Mouse (Mus musculus): ENCODE data around the gene Tnni1. TPM values are rescaled to one million over a fixed set of nuclear protein-coding genes. Genes with fewer than 3 reads are reported as not detected.

Gene Tnni1
- polyA plus RNA-seq, 1 experiment from 2014 or later: 4,133 TPM

GRCm38 (mm10) chr1:135788708-135789107 is 9.5 kb downstream of the Tnni1 start:
- peak overlapping the region; percentile 44 for H3K4me2 ChIP-seq
- H3K27ac ChIP-seq: peak overlapping the region; percentile 35; the same call in 1 of the 2 replicates
- no peak for ATAC-seq (replicated peaks; ENCODE audit: insufficient number of reproducible peaks, insufficient read depth, low FRiP score, low read depth)
- 0 out of 2 replicates have a peak overlapping the region, but pooled peaks have one; percentile 2 for H3K4me3 ChIP-seq
- H3K36me3 ChIP-seq: no peaks in the 10 kb centered on the region
- H3K27me3 ChIP-seq: no peaks in the 10 kb centered on the region
- WGBS: 12% methylated on average over 10 of the region's 10 CpGs
- H3K9me3 ChIP-seq (replicated peaks): no peaks in the 10 kb centered on the region
- no peak overlapping the region for H3K9ac ChIP-seq
- H3K4me1 ChIP-seq (replicated peaks): peaks cover 29% of the 10 kb centered on the region

DNA sequence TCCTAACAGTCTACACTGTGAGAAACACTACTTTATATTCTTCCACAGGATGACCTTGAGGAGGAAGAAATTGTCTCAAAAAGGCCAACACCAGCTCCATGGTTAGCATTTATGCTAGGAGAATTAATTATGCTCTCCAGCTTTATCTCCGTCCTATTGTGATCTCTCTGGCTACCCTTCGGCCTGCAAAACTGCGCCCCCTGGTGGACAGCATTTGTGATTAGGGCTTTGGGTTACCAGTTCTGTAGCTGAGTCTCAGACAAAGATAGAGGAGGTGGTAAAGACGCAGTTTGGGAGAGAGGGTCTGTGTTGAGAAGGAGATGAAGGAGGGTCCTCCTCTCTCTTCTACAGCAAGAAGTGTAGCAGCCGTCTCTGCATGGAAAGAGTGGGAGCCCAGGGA is 10.6 kb downstream of the Tnni1 start:
- ATAC-seq (replicated peaks; ENCODE audit: insufficient number of reproducible peaks, insufficient read depth, low FRiP score, low read depth): no peak
- Histone ChIP-seq H3K36me3 (no peaks in the 10 kb centered on the region), H3K9me3 (replicated peaks) (no peaks in the 10 kb centered on the region), H3K4me2 (no peak overlapping the region), H3K27me3 (no peaks in the 10 kb centered on the region), H3K27ac (no peak overlapping the region), H3K9ac (no peak overlapping the region), H3K4me3 (no peak overlapping the region), H3K4me1 (replicated peaks) (peaks cover 40% of the 10 kb centered on the region)
- whole genome bisulfite sequencing: 11% methylated on average over 5 of the region's 5 CpGs

DNA sequence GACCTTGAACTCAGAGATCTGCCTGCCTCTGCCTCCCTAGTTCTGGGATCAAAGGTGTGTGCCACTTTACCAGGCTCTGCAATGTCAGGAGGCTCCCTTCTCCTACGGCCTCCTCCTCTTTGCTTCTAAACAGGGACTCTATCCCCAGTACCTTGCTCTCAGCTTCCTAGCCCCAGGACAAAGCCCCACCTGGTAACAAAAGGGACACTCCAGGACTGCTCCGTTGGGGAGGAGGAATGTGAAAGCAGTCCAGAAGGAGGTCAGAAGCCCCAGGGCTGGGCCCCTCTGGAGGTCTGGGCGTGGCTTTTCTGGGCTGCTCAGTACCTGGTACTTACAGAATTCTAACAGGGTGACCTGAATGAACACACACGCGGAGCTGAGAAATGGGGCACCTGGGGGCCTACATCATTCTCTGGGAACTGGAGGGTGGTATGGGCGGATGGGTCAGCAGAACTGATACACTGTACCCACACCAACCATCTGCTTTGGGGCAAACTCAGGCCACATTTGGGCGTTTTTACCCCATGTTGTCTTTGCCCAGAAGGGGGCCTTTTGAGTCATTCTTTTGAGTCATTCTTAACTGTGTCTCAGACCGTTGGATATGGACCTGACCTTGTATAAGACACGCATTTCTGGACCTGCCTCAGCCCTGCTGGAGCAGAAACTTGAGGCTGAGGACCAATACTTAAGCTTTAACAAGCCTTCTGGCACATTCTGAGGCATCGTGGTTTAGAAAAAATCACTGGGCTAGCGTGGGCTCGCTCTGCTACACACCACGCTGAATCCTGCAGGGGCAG is 13.1 kb downstream of the Tnni1 start:
- H3K36me3 ChIP-seq: no peaks in the 10 kb centered on the region
- no peak overlapping the region for H3K27ac ChIP-seq
- no peak overlapping the region for H3K4me2 ChIP-seq
- no peaks in the 10 kb centered on the region for H3K27me3 ChIP-seq
- no peak overlapping the region for H3K4me3 ChIP-seq
- no peaks in the 10 kb centered on the region for H3K9me3 ChIP-seq (replicated peaks)
- WGBS: 73% methylated on average over 13 of the region's 13 CpGs
- no peak for ATAC-seq (replicated peaks; ENCODE audit: insufficient number of reproducible peaks, insufficient read depth, low FRiP score, low read depth)
- no peak overlapping the region for H3K9ac ChIP-seq
- peaks cover 65% of the 10 kb centered on the region for H3K4me1 ChIP-seq (replicated peaks)

- Histone ChIP-seq H3K27me3 (no peaks in the 10 kb centered on the region), H3K4me1 (replicated peaks) (peaks cover 67% of the 10 kb centered on the region), H3K4me2 (peak overlapping the region; percentile 66), H3K9me3 (replicated peaks) (no peaks in the 10 kb centered on the region), H3K36me3 (no peaks in the 10 kb centered on the region), H3K4me3 (peak overlapping the region; percentile 36), H3K27ac (peak overlapping the region; percentile 90), H3K9ac (peak overlapping the region; percentile 56)
- WGBS: 20% methylated on average over 27 of the region's 27 CpGs
- ATAC-seq (replicated peaks; ENCODE audit: insufficient number of reproducible peaks, insufficient read depth, low FRiP score, low read depth): peak; percentile 29
Observed at GRCm38 (mm10) chr1:135793370-135794215, 14.4 kb downstream of the Tnni1 start.

- ATAC-seq (replicated peaks; ENCODE audit: insufficient number of reproducible peaks, insufficient read depth, low FRiP score, low read depth): peak; percentile 76
- H3K27me3 ChIP-seq: no peaks in the 10 kb centered on the region
- H3K4me1 ChIP-seq (replicated peaks): peaks cover 69% of the 10 kb centered on the region
- peak overlapping the region; percentile 66 for H3K4me2 ChIP-seq
- H3K36me3 ChIP-seq: no peaks in the 10 kb centered on the region
- H3K9me3 ChIP-seq (replicated peaks): no peaks in the 10 kb centered on the region
- H3K27ac ChIP-seq: peak overlapping the region; percentile 90
- peak overlapping the region; percentile 56 for H3K9ac ChIP-seq
- 12% methylated on average over 20 of the region's 20 CpGs for WGBS
- peak overlapping the region; percentile 36 for H3K4me3 ChIP-seq
Observed at GRCm38 (mm10) chr1:135794216-135795134, 15.2 kb downstream of the Tnni1 start.

DNA sequence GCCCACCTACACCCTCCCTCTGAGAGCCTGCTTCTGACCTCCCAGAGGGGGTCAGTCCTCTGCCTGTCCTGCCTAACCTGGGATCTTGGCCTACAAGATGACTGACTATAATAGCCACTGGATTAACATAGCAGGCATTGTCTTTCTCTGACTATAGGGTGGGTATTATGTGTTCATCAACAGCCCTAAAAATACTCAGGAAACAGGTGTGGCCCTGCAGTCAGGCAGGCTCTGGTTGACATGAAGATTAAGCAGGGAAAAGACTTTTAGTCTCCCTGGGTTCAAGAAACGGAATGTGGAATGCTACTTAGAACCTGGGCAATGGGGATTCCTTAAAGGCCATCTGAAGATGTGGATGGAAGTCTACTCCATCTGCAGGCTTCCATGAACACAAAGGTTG is 19.3 kb downstream of the Tnni1 start:
- no peaks in the 10 kb centered on the region for H3K27me3 ChIP-seq
- H3K4me2 ChIP-seq: peak overlapping the region; percentile 72
- H3K9ac ChIP-seq: 0 out of 2 replicates have a peak overlapping the region, but pooled peaks have one; percentile 22
- H3K36me3 ChIP-seq: no peaks in the 10 kb centered on the region
- no peaks in the 10 kb centered on the region for H3K9me3 ChIP-seq (replicated peaks)
- no peak for ATAC-seq (replicated peaks; ENCODE audit: insufficient number of reproducible peaks, insufficient read depth, low FRiP score, low read depth)
- H3K4me3 ChIP-seq: no peak overlapping the region; the same call in 1 of the 2 replicates
- WGBS: 71% methylated on average over 1 of the region's 1 CpGs
- H3K27ac ChIP-seq: peak overlapping the region; percentile 99
- H3K4me1 ChIP-seq (replicated peaks): peaks cover 86% of the 10 kb centered on the region

GRCm38 (mm10) chr1:135799109-135799627 is 19.9 kb downstream of the Tnni1 start:
- 18% methylated on average over 8 of the region's 8 CpGs for WGBS
- Histone ChIP-seq H3K9me3 (replicated peaks) (no peaks in the 10 kb centered on the region), H3K4me1 (replicated peaks) (peaks cover 86% of the 10 kb centered on the region), H3K27me3 (no peaks in the 10 kb centered on the region), H3K36me3 (no peaks in the 10 kb centered on the region), H3K4me3 (peak overlapping the region; percentile 61), H3K9ac (peak overlapping the region; percentile 80), H3K4me2 (peak overlapping the region; percentile 72), H3K27ac (peak overlapping the region; percentile 99)
- ATAC-seq (replicated peaks; ENCODE audit: insufficient number of reproducible peaks, insufficient read depth, low FRiP score, low read depth): peak; percentile 29

- H3K4me1 ChIP-seq (replicated peaks): peaks cover 86% of the 10 kb centered on the region
- H3K4me3 ChIP-seq: peak overlapping the region; percentile 61
- ATAC-seq (replicated peaks; ENCODE audit: insufficient number of reproducible peaks, insufficient read depth, low FRiP score, low read depth): peak; percentile 94
- 0 out of 2 replicates have a peak, but pooled peaks cover 5% of the 10 kb centered on the region for H3K36me3 ChIP-seq
- peak overlapping the region; percentile 80 for H3K9ac ChIP-seq
- H3K27ac ChIP-seq: peak overlapping the region; percentile 99
- no peaks in the 10 kb centered on the region for H3K9me3 ChIP-seq (replicated peaks)
- H3K27me3 ChIP-seq: no peaks in the 10 kb centered on the region
- WGBS: 7% methylated on average over 8 of the region's 8 CpGs
- peak overlapping the region; percentile 72 for H3K4me2 ChIP-seq
Observed at GRCm38 (mm10) chr1:135800192-135800950, 21.1 kb downstream of the Tnni1 start.

GRCm38 (mm10) chr1:135807546-135807945 is 28.3 kb downstream of the Tnni1 start:
- Histone ChIP-seq H3K9ac (peak overlapping the region; percentile 32), H3K4me3 (no peak overlapping the region), H3K36me3 (peaks cover 45% of the 10 kb centered on the region), H3K4me1 (replicated peaks) (peaks cover 80% of the 10 kb centered on the region), H3K27ac (peak overlapping the region; percentile 85), H3K9me3 (replicated peaks) (no peaks in the 10 kb centered on the region), H3K4me2 (peak overlapping the region; percentile 38), H3K27me3 (no peaks in the 10 kb centered on the region)
- ATAC-seq (replicated peaks; ENCODE audit: insufficient number of reproducible peaks, insufficient read depth, low FRiP score, low read depth): no peak
- 35% methylated on average over 10 of the region's 10 CpGs for WGBS

GRCm38 (mm10) chr1:135810180-135810579 is 30.9 kb downstream of the Tnni1 start:
- Histone ChIP-seq H3K9ac (no peak overlapping the region), H3K4me3 (no peak overlapping the region), H3K36me3 (peaks cover 41% of the 10 kb centered on the region), H3K4me1 (replicated peaks) (peaks cover 72% of the 10 kb centered on the region), H3K27ac (peak overlapping the region; percentile 85), H3K9me3 (replicated peaks) (no peaks in the 10 kb centered on the region), H3K4me2 (no peak overlapping the region), H3K27me3 (no peaks in the 10 kb centered on the region)
- 55% methylated on average over 2 of the region's 2 CpGs for WGBS
- no peak for ATAC-seq (replicated peaks; ENCODE audit: insufficient number of reproducible peaks, insufficient read depth, low FRiP score, low read depth)

All from heart, embryonic 15.5 days (tissue).